Mouse (Mus musculus): Measurements from ENCODE around the gene Akr1a1. TPM values are rescaled to one million over a fixed set of nuclear protein-coding genes. Genes with fewer than 3 reads are reported as not detected.

The Akr1a1 gene
- 600 and 609 TPM in 2 replicates for polyA plus RNA-seq (2014; fragmentation: Nextera tagmentation; extraction: Ambion mirVana)

DNA sequence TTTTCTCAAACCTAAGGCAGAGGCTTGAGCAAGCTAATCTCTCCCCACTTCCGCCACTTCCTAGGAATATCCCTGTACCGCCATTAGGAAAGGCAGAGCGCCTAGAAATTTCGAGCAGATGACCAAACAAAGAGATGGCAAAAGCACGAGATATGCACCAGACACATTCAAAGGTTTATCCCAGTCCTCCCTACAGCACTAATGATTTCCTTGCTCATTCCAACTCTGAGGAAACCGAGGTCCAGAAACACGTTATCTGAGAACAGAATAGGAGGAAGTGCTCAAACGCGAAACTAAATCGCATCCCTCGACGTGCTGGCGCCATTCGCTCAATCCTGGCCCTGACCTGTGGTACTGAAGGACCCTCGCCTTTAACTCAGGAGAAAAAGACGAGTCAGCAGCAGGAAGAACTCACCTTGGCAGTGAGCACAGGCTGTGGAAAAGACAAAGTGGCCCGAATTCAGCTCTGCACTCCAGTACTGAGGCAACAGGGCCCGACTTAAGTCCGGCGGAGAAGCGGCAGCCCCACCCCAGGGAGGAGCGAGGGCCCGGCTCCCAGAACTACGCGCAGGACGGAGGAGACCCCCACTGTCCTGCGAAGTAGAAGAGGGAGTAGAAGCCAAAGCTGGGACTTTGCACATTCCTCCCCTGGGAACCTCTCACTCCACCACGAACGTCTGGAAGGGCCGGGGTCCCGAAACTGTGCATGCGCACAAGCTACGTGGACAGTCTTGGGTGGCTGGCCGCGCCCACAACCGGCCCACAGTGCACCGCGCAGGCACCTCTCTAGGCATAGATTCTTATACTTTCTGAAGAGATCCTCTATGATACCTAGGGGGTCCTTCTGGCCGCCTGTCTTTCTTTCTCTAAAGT is at the start of gene Akr1a1:
Akr1a1 (minus strand) TSS at position 757 of the 873 bp plus-strand sequence.
- Histone ChIP-seq H3K36me3 (ENCODE audit: control insufficient read depth, insufficient read depth, low read length) (no peaks in the 10 kb centered on the region), H3K4me1 (replicated peaks; ENCODE audit: control insufficient read depth, insufficient read depth, low read length) (peaks cover 3% of the 10 kb centered on the region; the same call in 1 of the 2 replicates), H3K27ac (ENCODE audit: low read depth, low read length) (peak within 1 kb of the TSS; percentile 72), H3K27me3 (ENCODE audit: control insufficient read depth, insufficient read depth, low read length) (no peaks in the 10 kb centered on the region), H3K9me3 (ENCODE audit: control insufficient read depth, low read length) (no peaks in the 10 kb centered on the region), H3K4me2 (replicated peaks; ENCODE audit: low read depth, low read length) (peak within 1 kb of the TSS; percentile 63), H3K4me3 (ENCODE audit: low read depth, low read length) (peak within 1 kb of the TSS; percentile 98), H3K9ac (ENCODE audit: low read depth, low read length) (peak within 1 kb of the TSS; percentile 95)
- DNase-seq (ENCODE audit: low spot score), result peak; percentile 94
- under 1% methylated on average over 39 of the region's 39 CpGs for WGBS
- peak; percentile 99 for ATAC-seq (ENCODE audit: low FRiP score)

DNA sequence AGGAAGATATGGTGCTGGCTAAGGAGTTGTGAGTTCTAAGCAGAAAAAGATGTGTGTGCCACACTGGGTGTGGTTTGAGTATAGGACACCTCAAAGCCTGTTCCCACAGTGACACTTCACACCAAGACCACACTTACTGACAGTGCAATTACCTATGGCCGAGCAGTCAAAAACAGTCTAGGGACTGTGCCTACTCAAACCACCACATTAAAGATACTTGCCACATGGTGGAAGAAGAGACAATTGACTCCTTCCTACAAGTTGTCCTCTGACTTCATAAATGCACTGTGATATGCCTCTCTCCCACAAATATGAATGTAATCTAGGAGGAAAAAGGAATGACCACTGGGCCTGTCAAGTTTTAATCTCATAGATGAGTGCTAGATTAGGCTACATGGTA is 49.5 kb upstream of the Akr1a1 start:
- H3K4me3 ChIP-seq (ENCODE audit: low read depth, low read length), result no peak overlapping the region
- 95% methylated on average over 1 of the region's 1 CpGs for WGBS
- no peaks in the 10 kb centered on the region for H3K4me1 ChIP-seq (replicated peaks; ENCODE audit: control insufficient read depth, insufficient read depth, low read length)
- no peak overlapping the region for H3K27ac ChIP-seq (ENCODE audit: low read depth, low read length)
- DNase-seq (ENCODE audit: low spot score) (no peak), ATAC-seq (ENCODE audit: low FRiP score) (no peak)
- H3K27me3 ChIP-seq (ENCODE audit: control insufficient read depth, insufficient read depth, low read length), result no peaks in the 10 kb centered on the region
- H3K9ac ChIP-seq (ENCODE audit: low read depth, low read length), result no peak overlapping the region
- H3K4me2 ChIP-seq (replicated peaks; ENCODE audit: low read depth, low read length), result no peak overlapping the region
- no peaks in the 10 kb centered on the region for H3K9me3 ChIP-seq (ENCODE audit: control insufficient read depth, low read length)
- H3K36me3 ChIP-seq (ENCODE audit: control insufficient read depth, insufficient read depth, low read length), result no peaks in the 10 kb centered on the region

DNA sequence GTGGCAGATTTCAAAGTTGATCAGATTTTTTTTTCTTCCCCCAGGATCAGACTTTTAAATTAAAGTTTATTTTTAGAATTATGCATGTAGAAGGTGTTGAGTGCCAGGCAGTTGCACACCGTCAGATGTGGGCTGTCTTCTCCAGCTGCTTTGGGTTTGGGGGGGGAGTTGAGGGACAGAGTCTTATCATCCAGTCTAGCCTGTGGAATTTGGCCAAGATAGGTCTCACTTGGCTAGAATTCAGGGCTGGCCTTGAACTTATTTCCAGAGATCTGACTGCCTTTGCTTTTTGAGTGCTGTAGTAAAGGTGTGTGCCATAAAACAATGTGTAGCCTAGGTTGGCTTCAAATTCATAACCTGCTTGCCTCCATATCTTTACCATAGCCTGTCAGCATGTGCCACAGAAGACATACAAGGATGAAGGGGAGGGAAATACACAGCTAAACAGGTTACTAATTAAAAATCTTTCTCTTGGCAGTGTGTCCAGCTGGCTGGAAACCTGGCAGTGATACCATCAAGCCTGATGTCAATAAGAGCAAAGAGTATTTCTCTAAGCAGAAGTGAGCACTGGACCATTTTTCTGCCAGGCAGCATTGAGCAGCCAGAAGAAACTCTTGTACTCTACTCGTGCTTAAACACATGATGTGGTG is 47.3 kb upstream of the Akr1a1 start:
- H3K4me3 ChIP-seq (ENCODE audit: low read depth, low read length), result no peak overlapping the region
- no peaks in the 10 kb centered on the region for H3K9me3 ChIP-seq (ENCODE audit: control insufficient read depth, low read length)
- 0 out of 2 replicates have a peak, but pooled peaks cover 2% of the 10 kb centered on the region for H3K36me3 ChIP-seq (ENCODE audit: control insufficient read depth, insufficient read depth, low read length)
- ATAC-seq (ENCODE audit: low FRiP score), result no peak
- no peak overlapping the region for H3K4me2 ChIP-seq (replicated peaks; ENCODE audit: low read depth, low read length)
- no peak overlapping the region for H3K27ac ChIP-seq (ENCODE audit: low read depth, low read length)
- no peak for DNase-seq (ENCODE audit: low spot score)
- H3K27me3 ChIP-seq (ENCODE audit: control insufficient read depth, insufficient read depth, low read length), result no peaks in the 10 kb centered on the region
- 90% methylated on average over 2 of the region's 2 CpGs for WGBS
- no peak overlapping the region for H3K9ac ChIP-seq (ENCODE audit: low read depth, low read length)
- H3K4me1 ChIP-seq (replicated peaks; ENCODE audit: control insufficient read depth, insufficient read depth, low read length), result no peaks in the 10 kb centered on the region

DNA sequence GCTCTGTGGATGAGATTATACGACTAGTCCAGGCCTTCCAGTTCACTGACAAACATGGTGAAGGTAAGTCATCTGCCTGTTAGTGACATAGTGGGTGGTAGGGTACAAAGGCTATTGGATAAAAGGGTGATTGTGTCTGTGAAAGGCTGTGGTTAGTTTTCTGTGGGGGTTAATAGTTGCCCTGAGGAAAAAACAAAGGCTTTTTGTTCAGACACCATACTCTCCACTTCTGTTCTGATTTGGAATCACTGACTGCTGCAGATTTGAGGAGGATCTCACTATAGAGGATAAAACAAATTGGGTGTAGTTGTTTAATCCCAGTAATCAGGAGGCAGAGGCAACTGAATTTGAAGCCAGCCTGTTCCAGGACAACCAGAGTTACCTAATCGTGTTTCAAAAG is 42.3 kb upstream of the Akr1a1 start:
- no peak for DNase-seq (ENCODE audit: low spot score)
- no peak overlapping the region for H3K27ac ChIP-seq (ENCODE audit: low read depth, low read length)
- ATAC-seq (ENCODE audit: low FRiP score), result no peak

DNA sequence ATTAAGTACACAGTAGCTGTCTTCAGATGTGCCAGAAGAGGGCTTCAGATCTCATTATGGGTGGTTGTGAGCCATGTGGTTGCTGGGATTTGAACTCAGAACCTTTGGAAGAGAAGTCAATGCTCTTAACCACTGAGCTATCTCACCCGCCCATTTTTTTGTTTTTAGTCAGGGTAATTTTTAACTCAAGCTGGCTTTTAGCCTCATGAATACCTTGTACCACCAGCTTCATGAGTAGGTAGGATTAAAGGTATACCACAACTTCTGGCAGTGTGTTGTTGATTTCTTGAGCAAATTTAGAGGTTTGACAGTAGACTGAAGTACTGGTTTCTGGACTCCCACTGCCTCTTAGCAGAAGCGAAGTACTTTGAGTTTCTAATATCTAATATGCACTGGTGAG is 40.7 kb upstream of the Akr1a1 start:
- ATAC-seq (ENCODE audit: low FRiP score), result no peak
- Histone ChIP-seq H3K9ac (ENCODE audit: low read depth, low read length) (no peak overlapping the region), H3K4me2 (replicated peaks; ENCODE audit: low read depth, low read length) (no peak overlapping the region), H3K4me1 (replicated peaks; ENCODE audit: control insufficient read depth, insufficient read depth, low read length) (no peaks in the 10 kb centered on the region), H3K27me3 (ENCODE audit: control insufficient read depth, insufficient read depth, low read length) (no peaks in the 10 kb centered on the region), H3K27ac (ENCODE audit: low read depth, low read length) (no peak overlapping the region), H3K4me3 (ENCODE audit: low read depth, low read length) (no peak overlapping the region), H3K36me3 (ENCODE audit: control insufficient read depth, insufficient read depth, low read length) (peaks cover 10% of the 10 kb centered on the region; the same call in 1 of the 2 replicates), H3K9me3 (ENCODE audit: control insufficient read depth, low read length) (no peaks in the 10 kb centered on the region)
- WGBS, result 96% methylated on average over 2 of the region's 2 CpGs
- no peak for DNase-seq (ENCODE audit: low spot score)

More for the DNA sequence above, 42.3 kb upstream of the Akr1a1 start:
- WGBS, result 86% methylated on average over 2 of the region's 2 CpGs
- H3K4me1 ChIP-seq (replicated peaks; ENCODE audit: control insufficient read depth, insufficient read depth, low read length), result no peaks in the 10 kb centered on the region
- H3K36me3 ChIP-seq (ENCODE audit: control insufficient read depth, insufficient read depth, low read length), result peaks cover 7% of the 10 kb centered on the region; the same call in 1 of the 2 replicates
- no peaks in the 10 kb centered on the region for H3K9me3 ChIP-seq (ENCODE audit: control insufficient read depth, low read length)
- no peaks in the 10 kb centered on the region for H3K27me3 ChIP-seq (ENCODE audit: control insufficient read depth, insufficient read depth, low read length)
- H3K9ac ChIP-seq (ENCODE audit: low read depth, low read length), result no peak overlapping the region
- H3K4me2 ChIP-seq (replicated peaks; ENCODE audit: low read depth, low read length), result no peak overlapping the region
- H3K4me3 ChIP-seq (ENCODE audit: low read depth, low read length), result no peak overlapping the region

DNA sequence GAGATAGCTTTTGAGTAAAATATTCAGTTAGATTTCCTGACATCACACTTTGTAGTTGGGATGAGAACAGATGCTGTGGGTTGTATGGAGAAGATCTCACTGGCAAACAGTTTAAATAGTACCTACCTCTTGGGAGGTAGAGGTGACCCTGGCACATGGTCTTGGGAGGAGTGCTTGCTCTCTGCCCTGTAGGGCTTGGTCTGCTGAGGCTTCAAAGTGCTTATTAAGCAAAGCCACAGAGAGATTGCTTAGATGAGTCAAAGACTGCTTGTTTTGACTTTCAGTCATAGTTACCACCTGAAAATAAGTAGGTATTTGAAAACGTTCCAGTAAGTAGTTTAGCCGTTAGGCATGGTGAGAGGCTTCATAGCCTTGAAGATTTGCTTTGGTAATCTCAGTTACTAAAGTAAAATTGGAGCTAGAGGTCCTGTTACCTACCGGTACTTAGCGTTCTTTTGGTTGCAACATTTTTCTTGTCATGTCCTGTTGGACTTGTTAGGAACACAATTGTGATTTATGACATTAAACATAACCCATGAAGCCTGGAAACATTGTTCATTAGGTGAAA is 37.9 kb upstream of the Akr1a1 start:
- DNase-seq (ENCODE audit: low spot score), result no peak
- no peak for ATAC-seq (ENCODE audit: low FRiP score)
- no peak overlapping the region for H3K4me3 ChIP-seq (ENCODE audit: low read depth, low read length)
- no peaks in the 10 kb centered on the region; the same call in 1 of the 2 replicates for H3K4me1 ChIP-seq (replicated peaks; ENCODE audit: control insufficient read depth, insufficient read depth, low read length)
- H3K4me2 ChIP-seq (replicated peaks; ENCODE audit: low read depth, low read length), result no peak overlapping the region
- no peak overlapping the region for H3K9ac ChIP-seq (ENCODE audit: low read depth, low read length)
- H3K27me3 ChIP-seq (ENCODE audit: control insufficient read depth, insufficient read depth, low read length), result no peaks in the 10 kb centered on the region
- peaks cover 8% of the 10 kb centered on the region; the same call in 1 of the 2 replicates for H3K36me3 ChIP-seq (ENCODE audit: control insufficient read depth, insufficient read depth, low read length)
- H3K27ac ChIP-seq (ENCODE audit: low read depth, low read length), result no peak overlapping the region
- WGBS, result 96% methylated on average over 4 of the region's 4 CpGs
- H3K9me3 ChIP-seq (ENCODE audit: control insufficient read depth, low read length), result no peaks in the 10 kb centered on the region

DNA sequence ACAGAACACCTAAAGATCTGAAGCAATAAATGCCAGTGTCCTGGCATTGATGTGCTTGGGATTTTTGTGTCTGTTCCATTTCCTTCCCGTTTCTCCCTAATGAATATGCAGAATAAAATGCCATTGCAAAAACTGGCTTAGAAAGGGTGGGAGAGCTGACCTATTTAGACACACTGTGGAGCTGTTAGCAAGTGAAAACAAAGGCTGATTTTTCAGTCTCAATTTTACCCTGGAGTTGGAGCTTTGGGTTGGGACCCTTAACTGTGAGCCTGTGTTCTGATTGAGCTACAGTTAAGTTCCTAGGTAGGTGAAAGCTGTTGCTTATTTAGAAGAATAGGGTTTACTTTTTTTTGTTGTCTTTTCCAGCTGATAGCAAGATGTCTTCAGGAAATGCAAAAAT is 35.6 kb upstream of the Akr1a1 start:
- Histone ChIP-seq H3K27me3 (ENCODE audit: control insufficient read depth, insufficient read depth, low read length) (no peaks in the 10 kb centered on the region), H3K27ac (ENCODE audit: low read depth, low read length) (no peak overlapping the region), H3K4me3 (ENCODE audit: low read depth, low read length) (peak overlapping the region; percentile 56), H3K4me2 (replicated peaks; ENCODE audit: low read depth, low read length) (peak overlapping the region; percentile 35), H3K4me1 (replicated peaks; ENCODE audit: control insufficient read depth, insufficient read depth, low read length) (no peaks in the 10 kb centered on the region; the same call in 1 of the 2 replicates), H3K36me3 (ENCODE audit: control insufficient read depth, insufficient read depth, low read length) (peaks cover 5% of the 10 kb centered on the region; the same call in 1 of the 2 replicates), H3K9me3 (ENCODE audit: control insufficient read depth, low read length) (no peaks in the 10 kb centered on the region), H3K9ac (ENCODE audit: low read depth, low read length) (peak overlapping the region; percentile 67; the same call in 1 of the 2 replicates)
- 41% methylated on average over 1 of the region's 1 CpGs for WGBS
- ATAC-seq (ENCODE audit: low FRiP score), result no peak
- no peak for DNase-seq (ENCODE audit: low spot score)

DNA sequence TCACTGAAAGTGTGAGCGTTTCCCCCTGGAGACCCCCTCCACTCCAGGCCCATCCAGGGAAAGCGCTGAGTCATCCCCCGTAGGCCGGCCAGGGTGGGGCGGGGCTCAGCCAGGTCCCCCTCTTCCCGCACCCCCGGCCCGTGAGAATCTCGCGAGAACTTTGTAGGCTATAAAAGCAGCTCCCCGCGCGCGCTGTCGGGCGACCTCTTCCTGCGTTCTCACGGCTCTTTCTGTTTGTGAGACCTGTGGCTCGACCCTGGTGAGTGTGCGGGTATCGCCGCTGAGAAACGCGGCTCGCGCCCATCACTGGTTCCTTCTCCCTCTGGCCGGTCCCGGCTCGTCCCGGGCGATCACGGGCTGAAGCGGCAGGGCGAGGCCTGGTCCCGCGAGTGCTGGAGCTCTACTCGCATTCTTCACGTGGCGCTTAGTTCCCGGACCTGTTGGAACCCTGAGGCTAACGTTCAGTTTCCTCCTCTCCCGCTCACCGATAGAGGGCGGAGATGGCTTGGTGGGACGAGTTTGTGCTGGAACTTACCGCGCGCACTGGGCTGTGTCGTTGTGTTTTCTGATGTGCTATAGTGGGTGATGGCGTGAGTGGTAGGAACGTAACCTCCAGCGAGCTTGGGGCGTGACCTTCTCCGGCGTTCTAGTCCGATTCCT is 34.1 kb upstream of the Akr1a1 start, which contains the start of gene Prdx1:
Prdx1 (plus strand) TSS at position 143 of the 660 bp plus-strand sequence.
- Histone ChIP-seq H3K27ac (ENCODE audit: low read depth, low read length) (peak within 1 kb of the TSS; percentile 71), H3K9me3 (ENCODE audit: control insufficient read depth, low read length) (no peaks in the 10 kb centered on the region), H3K4me1 (replicated peaks; ENCODE audit: control insufficient read depth, insufficient read depth, low read length) (no peaks in the 10 kb centered on the region; the same call in 1 of the 2 replicates), H3K36me3 (ENCODE audit: control insufficient read depth, insufficient read depth, low read length) (peaks cover 5% of the 10 kb centered on the region; the same call in 1 of the 2 replicates), H3K4me3 (ENCODE audit: low read depth, low read length) (peak within 1 kb of the TSS; percentile 56), H3K4me2 (replicated peaks; ENCODE audit: low read depth, low read length) (peak within 1 kb of the TSS; percentile 35), H3K9ac (ENCODE audit: low read depth, low read length) (peak within 1 kb of the TSS; percentile 67), H3K27me3 (ENCODE audit: control insufficient read depth, insufficient read depth, low read length) (no peaks in the 10 kb centered on the region)
- 0% methylated on average over 54 of the region's 56 CpGs for WGBS
- ATAC-seq (ENCODE audit: low FRiP score) (peak; percentile 97), DNase-seq (ENCODE audit: low spot score) (peak; percentile 94)

Data from hindbrain, embryonic 11.5 days (tissue).